Mouse (Mus musculus) thymus, adult 2 months (tissue): Measurements from ENCODE around the gene Izumo2. TPM values are rescaled to one million over a fixed set of nuclear protein-coding genes. Genes with fewer than 3 reads are reported as not detected.

ENCODE experiments used
- DNase-seq: peaks from one replicate; pipeline ENCODE4 v3.0.0; 2021
- H3K27ac ChIP-seq: fragments of 200-500 bp; 2 replicates; pipeline ENCODE4 v1.5.1; 2012; ENCODE audit warnings: low read length, control low read depth; ENCODE audit not compliant: control insufficient read depth, insufficient read depth
- H3K27me3 ChIP-seq: fragments of 200-500 bp; 2 replicates; pipeline ENCODE4 v1.6.1; 2012; ENCODE audit warnings: mild to moderate bottlenecking, low read length, moderate library complexity, mixed read lengths; ENCODE audit not compliant: control insufficient read depth, insufficient read depth
- H3K36me3 ChIP-seq: fragments of 200-500 bp; 2 replicates; pipeline ENCODE4 v1.6.1; 2012; ENCODE audit warnings: mild to moderate bottlenecking, low read length, moderate library complexity; ENCODE audit not compliant: control insufficient read depth, insufficient read depth
- H3K4me1 ChIP-seq: fragments of 200-500 bp; replicated peaks from 2 replicates; pipeline ENCODE4 v1.6.1; 2012; ENCODE audit warnings: low read length; ENCODE audit not compliant: control insufficient read depth, insufficient read depth
- H3K4me3 ChIP-seq: fragments of 200-500 bp; 2 replicates; pipeline ENCODE4 v1.5.1; 2012; ENCODE audit warnings: mild to moderate bottlenecking, low read length, control low read depth, moderate library complexity; ENCODE audit not compliant: control insufficient read depth, insufficient read depth
- CTCF ChIP-seq: fragments of 200-500 bp; IDR thresholded peaks from 2 replicates; pipeline ENCODE4 v1.5.1; 2012; ENCODE audit warnings: mild to moderate bottlenecking, control low read depth, low read length, moderate library complexity, borderline replicate concordance; ENCODE audit not compliant: control insufficient read depth, poor library complexity, insufficient read depth; ENCODE audit errors: extremely low read depth
- POLR2A ChIP-seq: fragments of 200-500 bp; IDR thresholded peaks from 2 replicates; pipeline ENCODE4 v1.6.1; 2012; ENCODE audit warnings: mild to moderate bottlenecking, low read length, control low read depth, moderate library complexity; ENCODE audit not compliant: control insufficient read depth, poor library complexity, insufficient read depth; ENCODE audit errors: extremely low read depth
- WGBS: fragments of 180-500 bp; shearing (Covaris S2); methylation state at CpG from one replicate; pipeline ENCODE4 v1.1.7; 2018; 5-methylcytosine and 5-hydroxymethylcytosine counted together
- polyA plus RNA-seq: library from polyadenylated mRNA; depleted of rRNA; stranded (reverse); fragments of >200 nt; gene quantifications from 2 replicates; pipeline ENCODE4 v1.2.3, GENCODE M21; 2012

The Izumo2 gene
- polyA plus RNA-seq, 1 experiment = not detected

DNA sequence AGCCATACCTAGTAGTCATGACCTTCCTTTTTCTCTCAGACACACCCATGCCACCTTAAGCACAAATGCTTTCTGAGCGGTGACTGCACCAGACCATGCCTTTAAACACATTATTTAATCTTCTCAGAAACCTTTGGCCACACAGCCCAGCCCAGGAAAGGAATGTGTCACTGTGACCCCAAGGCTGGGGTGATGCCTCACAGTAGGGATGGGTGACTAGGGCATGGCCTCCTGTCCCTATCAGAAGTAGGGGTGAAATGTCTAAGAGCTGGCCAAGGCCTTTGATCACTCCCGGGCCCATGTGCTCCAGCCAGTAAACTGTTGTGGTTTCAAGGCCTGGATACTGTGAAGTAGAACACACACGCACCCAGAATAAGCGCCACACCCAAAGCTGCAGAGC, 13.3 kb upstream of the Izumo2 start:
- H3K4me3 ChIP-seq = no peak overlapping the region
- no peaks in the 10 kb centered on the region for H3K36me3 ChIP-seq
- DNase-seq = no peak
- WGBS = 83% methylated on average over 4 of the region's 4 CpGs
- no peak overlapping the region for H3K27ac ChIP-seq
- no peaks in the 10 kb centered on the region; the same call in 1 of the 2 replicates for H3K4me1 ChIP-seq
- TF ChIP-seq POLR2A (no peak), CTCF (no peak)
- H3K27me3 ChIP-seq = no peaks in the 10 kb centered on the region

DNA sequence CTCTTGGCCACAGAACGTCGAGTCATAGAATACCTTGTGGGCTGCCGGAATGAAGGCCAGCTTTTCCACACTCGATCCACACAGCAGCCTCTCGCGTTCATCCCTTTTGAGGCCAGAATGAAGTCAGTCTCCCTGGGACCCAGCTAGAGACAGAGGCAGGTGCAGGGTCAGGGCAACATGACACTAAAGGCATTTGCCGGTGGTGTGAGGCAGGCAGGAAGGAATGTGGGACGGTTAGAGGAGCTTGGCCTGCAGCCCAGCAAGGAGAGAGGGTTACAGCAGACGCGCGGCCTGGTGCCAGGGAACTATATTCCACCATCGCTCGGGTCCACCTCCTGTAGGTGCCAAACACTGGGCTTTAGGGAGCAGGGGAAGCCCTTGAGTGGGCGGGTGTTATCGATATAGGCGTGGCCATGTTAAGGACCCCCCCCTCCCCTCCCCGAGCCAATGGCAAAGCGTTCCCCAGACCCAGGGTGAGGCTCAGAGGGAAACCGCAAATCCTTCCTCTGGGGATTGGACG, 11.3 kb upstream of the Izumo2 start:
- DNase-seq = no peak
- Histone ChIP-seq H3K4me1 (no peaks in the 10 kb centered on the region; the same call in 1 of the 2 replicates), H3K27ac (no peak overlapping the region), H3K4me3 (no peak overlapping the region), H3K27me3 (no peaks in the 10 kb centered on the region), H3K36me3 (no peaks in the 10 kb centered on the region)
- WGBS = 19% methylated on average over 20 of the region's 20 CpGs
- no peak for TF ChIP-seq POLR2A

DNA sequence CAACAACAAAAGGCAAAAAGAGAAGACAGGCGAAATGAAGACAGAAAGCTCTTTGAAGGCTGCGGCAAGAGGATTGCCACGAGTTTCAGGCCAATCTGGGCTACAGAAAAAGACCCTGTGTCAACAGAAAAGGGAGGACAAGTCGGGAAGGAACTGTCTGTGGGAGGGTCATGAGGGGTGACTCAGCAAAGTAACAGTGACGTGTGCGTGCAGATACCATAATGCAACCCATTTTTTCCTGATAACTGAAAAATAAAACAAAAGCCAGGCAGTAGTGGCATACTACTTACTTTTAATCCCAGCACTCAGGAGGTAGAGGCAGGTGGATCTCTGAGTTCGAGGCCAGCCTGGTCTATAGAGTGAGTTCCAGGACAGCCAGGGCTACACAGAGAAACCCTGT, 10.6 kb upstream of the Izumo2 start:
- no peaks in the 10 kb centered on the region for H3K36me3 ChIP-seq
- DNase-seq = no peak
- no peak overlapping the region for H3K4me3 ChIP-seq
- H3K4me1 ChIP-seq = no peaks in the 10 kb centered on the region; the same call in 1 of the 2 replicates
- TF ChIP-seq CTCF (no peak), POLR2A (no peak)
- 34% methylated on average over 7 of the region's 7 CpGs for WGBS
- no peak overlapping the region for H3K27ac ChIP-seq
- H3K27me3 ChIP-seq = no peaks in the 10 kb centered on the region

- 24% methylated on average over 6 of the region's 6 CpGs for WGBS
- no peaks in the 10 kb centered on the region for H3K27me3 ChIP-seq
- no peak for TF ChIP-seq POLR2A
- TF ChIP-seq CTCF = 0 out of 2 replicates have a peak, but pooled peaks have one; percentile 19
- no peaks in the 10 kb centered on the region; the same call in 1 of the 2 replicates for H3K4me1 ChIP-seq
- no peak for DNase-seq
- H3K36me3 ChIP-seq = no peaks in the 10 kb centered on the region
- no peak overlapping the region for H3K4me3 ChIP-seq
- no peak overlapping the region for H3K27ac ChIP-seq
Observed at GRCm38 (mm10) chr7:44701921-44702320, 6.6 kb upstream of the Izumo2 start.

DNA sequence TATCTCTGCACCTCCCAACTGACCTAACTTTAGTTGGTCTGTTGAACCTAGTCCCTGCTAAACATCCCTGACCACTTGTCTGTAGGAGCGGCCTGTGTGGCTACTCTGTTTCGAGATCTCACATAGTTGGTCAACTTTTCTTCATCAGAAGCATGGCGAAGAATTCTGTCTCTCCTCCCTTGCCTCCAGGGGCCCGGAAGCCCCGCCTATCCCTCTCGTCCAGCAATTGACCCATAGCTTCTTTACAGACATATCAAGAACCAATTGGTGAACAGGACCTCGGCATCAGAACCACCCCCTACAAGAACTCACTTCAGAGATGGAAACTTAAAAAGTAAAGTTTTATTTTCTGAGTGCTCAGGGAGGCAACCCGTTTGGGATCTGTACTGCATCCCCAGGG, 5.6 kb upstream of the Izumo2 start:
- DNase-seq = no peak
- TF ChIP-seq POLR2A (no peak), CTCF (no peak)
- Histone ChIP-seq H3K27ac (no peak overlapping the region), H3K36me3 (no peaks in the 10 kb centered on the region), H3K4me1 (no peaks in the 10 kb centered on the region), H3K4me3 (no peak overlapping the region), H3K27me3 (no peaks in the 10 kb centered on the region)
- 89% methylated on average over 8 of the region's 8 CpGs for WGBS

- WGBS = 64% methylated on average over 3 of the region's 3 CpGs
- no peaks in the 10 kb centered on the region for H3K4me1 ChIP-seq
- no peak for TF ChIP-seq CTCF
- TF ChIP-seq POLR2A = no peak
- H3K36me3 ChIP-seq = no peaks in the 10 kb centered on the region
- no peaks in the 10 kb centered on the region for H3K27me3 ChIP-seq
- DNase-seq = peak; percentile 11
- H3K4me3 ChIP-seq = no peak overlapping the region
- no peak overlapping the region for H3K27ac ChIP-seq
Observed at GRCm38 (mm10) chr7:44704363-44704762, 4.2 kb upstream of the Izumo2 start.

- no peak for DNase-seq
- Histone ChIP-seq H3K27me3 (no peaks in the 10 kb centered on the region), H3K36me3 (no peaks in the 10 kb centered on the region), H3K4me3 (no peak overlapping the region), H3K27ac (no peak overlapping the region), H3K4me1 (no peaks in the 10 kb centered on the region)
- TF ChIP-seq CTCF = no peak
- no peak for TF ChIP-seq POLR2A
- WGBS = 94% methylated on average over 4 of the region's 4 CpGs
Observed at GRCm38 (mm10) chr7:44705086-44705485, 3.5 kb upstream of the Izumo2 start.
